Mouse (Mus musculus) forebrain, embryonic 12.5 days (tissue): ENCODE data around the gene Cenpp. TPM values are rescaled to one million over a fixed set of nuclear protein-coding genes. Genes with fewer than 3 reads are reported as not detected.

ENCODE experiments used
- ATAC-seq: fragments of 200-750 bp; cut with Nextera tagmentation; 2 replicates; pipeline ENCODE4 v1.8.0; 2017; ENCODE audit warnings: moderate TSS enrichment; ENCODE audit not compliant: low FRiP score
- H3K27ac ChIP-seq: fragments of 300-500 bp; sonication (generic); 2 replicates; pipeline ENCODE4 v1.5.1; 2016; ENCODE audit warnings: mild to moderate bottlenecking
- H3K27me3 ChIP-seq: fragments of 300-500 bp; sonication (generic); 2 replicates; pipeline ENCODE4 v1.6.1; 2016; ENCODE audit warnings: mild to moderate bottlenecking
- H3K36me3 ChIP-seq: fragments of 300-500 bp; sonication (generic); replicated peaks from 2 replicates; pipeline ENCODE4 v1.6.1; 2016; ENCODE audit warnings: mild to moderate bottlenecking
- H3K4me1 ChIP-seq: fragments of 300-500 bp; sonication (generic); 2 replicates; pipeline ENCODE4 v1.6.1; 2016
- H3K4me2 ChIP-seq: fragments of 300-500 bp; sonication (generic); 2 replicates; pipeline ENCODE4 v1.6.1; 2016; ENCODE audit warnings: mild to moderate bottlenecking, moderate library complexity
- H3K4me3 ChIP-seq: fragments of 300-500 bp; sonication (generic); replicated peaks from 2 replicates; pipeline ENCODE4 v1.5.1; 2016; ENCODE audit warnings: mild to moderate bottlenecking
- H3K9ac ChIP-seq: fragments of 300-500 bp; sonication (generic); 2 replicates; pipeline ENCODE4 v1.6.1; 2016; ENCODE audit warnings: mild to moderate bottlenecking
- H3K9me3 ChIP-seq: fragments of 300-500 bp; sonication (generic); 2 replicates; pipeline ENCODE4 v1.6.1; 2016
- WGBS: fragments of 180-500 bp; shearing (Covaris S2); methylation state at CpG from one replicate; pipeline ENCODE4 v1.1.7; 2016; 5-methylcytosine and 5-hydroxymethylcytosine counted together
- polyA plus RNA-seq: library from polyadenylated mRNA; unstranded; fragments of >200 nt; fragmentation: Nextera tagmentation; extraction: Ambion mirVana; gene quantifications from 2 replicates; pipeline ENCODE4 v1.2.1, GENCODE M21; 2016

Cenpp gene
- polyA plus RNA-seq, 1 experiment from 2014 or later = 30.7 TPM

DNA sequence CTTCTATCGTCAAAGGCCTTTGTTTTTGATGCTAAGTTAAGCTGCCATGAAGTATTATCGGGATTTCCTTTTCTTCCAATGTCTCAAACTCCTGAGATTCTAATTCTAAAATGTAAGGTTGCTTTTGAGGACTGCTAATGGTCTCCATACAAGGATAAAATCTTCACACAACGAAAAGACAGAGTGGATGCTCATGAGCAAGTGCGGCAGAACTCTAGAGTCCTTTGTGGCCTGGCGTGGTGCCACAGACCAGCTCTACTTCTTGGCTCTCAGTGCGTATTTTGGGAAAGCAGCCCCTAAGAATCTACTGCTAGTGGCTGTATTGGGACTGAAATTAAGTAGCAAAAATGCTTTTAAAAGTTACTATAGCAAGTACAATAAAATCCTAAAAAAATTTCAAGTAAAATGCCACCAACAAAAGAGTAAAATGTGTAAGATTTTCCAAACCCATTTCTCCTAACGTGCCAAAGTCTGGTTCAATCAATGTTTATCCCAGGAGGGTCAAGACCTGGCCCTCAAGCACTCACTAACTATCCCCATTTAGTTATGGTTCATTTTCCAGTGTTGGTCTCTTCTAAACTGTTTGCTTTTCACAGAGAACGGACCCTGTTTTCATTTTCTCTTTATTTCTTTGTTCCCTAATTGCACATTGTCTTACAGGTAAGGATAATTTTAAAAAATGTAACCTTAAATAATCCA, 68.1 kb downstream of the Cenpp start:
- no peak overlapping the region for H3K9ac ChIP-seq
- WGBS = 84% methylated on average over 8 of the region's 8 CpGs
- no peak for ATAC-seq

DNA sequence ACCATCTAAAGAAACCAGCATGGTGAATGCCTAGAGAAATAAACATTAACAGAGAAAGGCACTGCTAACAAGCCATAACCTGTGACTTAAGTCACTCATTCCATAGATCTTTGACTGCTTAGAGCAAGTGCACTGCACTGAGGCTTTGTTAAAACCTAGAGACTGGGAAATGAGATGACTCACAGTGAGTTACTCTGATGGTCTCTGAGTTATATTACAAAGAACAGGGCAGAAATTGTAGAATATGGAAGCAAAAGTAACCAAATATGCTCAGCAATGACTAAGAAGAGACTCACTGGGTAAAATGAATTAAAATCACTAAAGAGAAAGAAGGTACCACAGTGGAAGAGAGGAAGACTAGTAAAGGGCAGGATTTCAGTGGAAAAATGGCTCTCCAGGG, 68.7 kb downstream of the Cenpp start:
- Histone ChIP-seq H3K4me3 (no peak overlapping the region), H3K4me1 (no peaks in the 10 kb centered on the region), H3K36me3 (no peaks in the 10 kb centered on the region), H3K4me2 (no peak overlapping the region), H3K27me3 (no peaks in the 10 kb centered on the region), H3K27ac (no peak overlapping the region), H3K9ac (no peak overlapping the region), H3K9me3 (no peaks in the 10 kb centered on the region)
- no peak for ATAC-seq

More for the DNA sequence above, 68.1 kb downstream of the Cenpp start:
- Histone ChIP-seq H3K4me3 (no peak overlapping the region), H3K36me3 (no peaks in the 10 kb centered on the region), H3K9me3 (no peaks in the 10 kb centered on the region), H3K4me1 (no peaks in the 10 kb centered on the region), H3K27ac (no peak overlapping the region), H3K4me2 (no peak overlapping the region), H3K27me3 (no peaks in the 10 kb centered on the region)

- 79% methylated on average over 8 of the region's 8 CpGs for WGBS
- H3K9ac ChIP-seq = no peak within 1 kb of the TSS
- H3K4me2 ChIP-seq = no peak within 1 kb of the TSS
- ATAC-seq = no peak
- no peak within 1 kb of the TSS for H3K27ac ChIP-seq
- no peaks in the 10 kb centered on the region for H3K27me3 ChIP-seq
- no peaks in the 10 kb centered on the region for H3K4me1 ChIP-seq
- H3K9me3 ChIP-seq = no peaks in the 10 kb centered on the region
- no peak within 1 kb of the TSS for H3K4me3 ChIP-seq
- H3K36me3 ChIP-seq = no peaks in the 10 kb centered on the region
Observed at GRCm38 (mm10) chr13:49581541-49582530, 70.7 kb downstream of the Cenpp start, which contains the start of gene Omd. Gene Omd (plus strand): TSS chr13:49582462.

- WGBS = 89% methylated on average over 2 of the region's 2 CpGs
- H3K9me3 ChIP-seq = no peaks in the 10 kb centered on the region
- H3K4me2 ChIP-seq = no peak overlapping the region
- no peaks in the 10 kb centered on the region for H3K27me3 ChIP-seq
- H3K36me3 ChIP-seq = no peaks in the 10 kb centered on the region
- H3K27ac ChIP-seq = no peak overlapping the region
- ATAC-seq = no peak
- H3K9ac ChIP-seq = no peak overlapping the region
- no peak overlapping the region for H3K4me3 ChIP-seq
- H3K4me1 ChIP-seq = no peaks in the 10 kb centered on the region
Observed at GRCm38 (mm10) chr13:49571418-49571817, 81.2 kb downstream of the Cenpp start.

DNA sequence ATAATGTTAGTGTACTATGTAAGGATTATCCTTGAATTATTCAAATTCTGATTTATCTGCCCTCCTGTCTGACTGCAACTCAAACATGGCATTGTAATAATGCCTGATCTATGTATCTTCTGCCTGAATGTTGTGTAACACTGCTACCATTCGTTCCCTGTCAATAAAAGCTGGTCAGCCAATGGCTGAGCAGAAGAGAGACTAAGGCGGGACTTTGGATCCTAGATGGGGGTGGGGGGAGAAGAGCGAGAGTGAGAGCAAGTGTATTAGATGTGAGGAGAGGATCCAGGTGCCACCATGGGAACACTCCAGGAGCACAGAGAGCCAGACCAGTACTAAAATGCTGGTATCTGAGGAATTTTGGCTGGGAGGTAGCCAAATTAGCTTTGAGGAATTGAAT, 82.2 kb downstream of the Cenpp start:
- 74% methylated on average over 3 of the region's 3 CpGs for WGBS
- no peaks in the 10 kb centered on the region for H3K36me3 ChIP-seq
- H3K27me3 ChIP-seq = no peaks in the 10 kb centered on the region
- no peaks in the 10 kb centered on the region for H3K9me3 ChIP-seq
- no peak overlapping the region for H3K4me3 ChIP-seq
- H3K4me1 ChIP-seq = no peaks in the 10 kb centered on the region
- H3K9ac ChIP-seq = no peak overlapping the region
- no peak for ATAC-seq
- no peak overlapping the region for H3K27ac ChIP-seq
- H3K4me2 ChIP-seq = no peak overlapping the region

GRCm38 (mm10) chr13:49564347-49564746, 88.2 kb downstream of the Cenpp start:
- 76% methylated on average over 1 of the region's 1 CpGs for WGBS
- no peak for ATAC-seq

DNA sequence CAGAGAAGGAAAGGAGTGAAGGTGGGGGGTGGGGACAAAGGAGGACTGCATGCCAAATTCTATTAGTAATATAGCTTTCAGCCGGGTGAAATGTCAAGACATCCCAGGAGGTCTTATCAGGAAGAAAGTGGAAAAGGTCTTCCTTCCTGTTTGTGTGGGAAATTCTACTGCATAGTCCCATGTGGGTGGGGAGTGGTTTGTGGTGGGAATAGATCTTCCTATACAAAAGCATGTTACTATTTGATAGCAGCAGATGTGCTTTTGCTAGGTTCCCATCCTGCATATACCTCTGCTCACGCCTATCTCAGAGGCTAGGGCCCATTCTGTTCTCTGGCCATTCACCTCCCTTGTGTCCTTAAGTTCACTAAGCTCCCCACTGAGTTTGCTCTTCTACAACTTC, 91.7 kb downstream of the Cenpp start:
- H3K9me3 ChIP-seq = no peaks in the 10 kb centered on the region
- H3K4me3 ChIP-seq = no peak overlapping the region
- no peak overlapping the region for H3K27ac ChIP-seq
- H3K4me2 ChIP-seq = no peak overlapping the region
- WGBS = 74% methylated on average over 2 of the region's 2 CpGs
- no peak for ATAC-seq
- no peaks in the 10 kb centered on the region for H3K4me1 ChIP-seq
- H3K36me3 ChIP-seq = no peaks in the 10 kb centered on the region
- H3K9ac ChIP-seq = no peak overlapping the region
- no peaks in the 10 kb centered on the region for H3K27me3 ChIP-seq

More at GRCm38 (mm10) chr13:49564347-49564746, 88.2 kb downstream of the Cenpp start:
- H3K36me3 ChIP-seq = no peaks in the 10 kb centered on the region
- no peak overlapping the region for H3K9ac ChIP-seq
- no peak overlapping the region for H3K4me2 ChIP-seq
- H3K27ac ChIP-seq = no peak overlapping the region
- no peaks in the 10 kb centered on the region for H3K27me3 ChIP-seq
- H3K9me3 ChIP-seq = no peaks in the 10 kb centered on the region
- H3K4me1 ChIP-seq = no peaks in the 10 kb centered on the region
- H3K4me3 ChIP-seq = no peak overlapping the region

DNA sequence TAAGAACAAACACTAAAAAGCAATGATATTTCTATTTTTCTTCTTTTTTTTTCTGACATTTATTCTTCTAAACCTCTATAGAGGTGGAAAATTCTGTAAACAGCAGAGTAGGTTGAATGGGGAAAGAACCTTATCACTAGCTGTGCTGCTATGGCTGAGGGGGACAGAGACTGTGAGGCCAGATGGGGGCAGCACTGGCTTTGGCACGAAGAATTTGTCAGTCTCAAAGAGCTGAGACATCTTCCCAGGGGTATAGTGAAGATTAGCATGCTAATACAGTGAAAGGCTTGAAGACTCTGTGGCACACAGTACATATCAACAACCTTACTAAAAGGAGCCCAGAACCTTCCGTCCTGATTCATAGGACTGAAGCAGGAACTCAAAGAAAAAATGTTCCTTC, 93.4 kb downstream of the Cenpp start:
- no peak for ATAC-seq
- no peak overlapping the region for H3K27ac ChIP-seq
- no peak overlapping the region for H3K9ac ChIP-seq
- H3K36me3 ChIP-seq = no peaks in the 10 kb centered on the region
- H3K27me3 ChIP-seq = no peaks in the 10 kb centered on the region
- no peak overlapping the region for H3K4me3 ChIP-seq
- no peaks in the 10 kb centered on the region for H3K4me1 ChIP-seq
- H3K4me2 ChIP-seq = no peak overlapping the region
- 46% methylated on average over 2 of the region's 2 CpGs for WGBS
- H3K9me3 ChIP-seq = no peaks in the 10 kb centered on the region

DNA sequence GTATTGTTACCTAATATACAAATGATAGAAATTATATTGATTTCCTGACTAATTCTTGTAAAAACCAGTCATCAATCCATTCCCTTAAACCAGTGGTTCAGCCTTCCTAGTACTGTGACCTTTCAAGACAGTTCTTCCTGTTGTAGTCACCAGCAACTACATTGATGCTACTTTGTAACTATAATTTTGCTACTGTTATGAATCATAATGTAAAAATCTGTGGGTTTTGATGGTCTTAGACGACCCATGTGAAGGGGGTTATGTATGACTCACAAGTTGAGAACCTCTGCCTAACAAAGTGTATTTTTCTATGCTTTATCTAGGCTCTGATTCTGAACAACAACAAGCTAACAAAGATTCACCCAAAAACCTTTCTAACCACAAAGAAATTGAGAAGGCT, 95.7 kb downstream of the Cenpp start:
- H3K27ac ChIP-seq = no peak overlapping the region
- no peaks in the 10 kb centered on the region for H3K36me3 ChIP-seq
- H3K9me3 ChIP-seq = no peaks in the 10 kb centered on the region
- 81% methylated on average over 1 of the region's 1 CpGs for WGBS
- H3K27me3 ChIP-seq = no peaks in the 10 kb centered on the region
- no peak overlapping the region for H3K9ac ChIP-seq
- no peak overlapping the region for H3K4me3 ChIP-seq
- H3K4me1 ChIP-seq = no peaks in the 10 kb centered on the region
- no peak overlapping the region for H3K4me2 ChIP-seq
- no peak for ATAC-seq

DNA sequence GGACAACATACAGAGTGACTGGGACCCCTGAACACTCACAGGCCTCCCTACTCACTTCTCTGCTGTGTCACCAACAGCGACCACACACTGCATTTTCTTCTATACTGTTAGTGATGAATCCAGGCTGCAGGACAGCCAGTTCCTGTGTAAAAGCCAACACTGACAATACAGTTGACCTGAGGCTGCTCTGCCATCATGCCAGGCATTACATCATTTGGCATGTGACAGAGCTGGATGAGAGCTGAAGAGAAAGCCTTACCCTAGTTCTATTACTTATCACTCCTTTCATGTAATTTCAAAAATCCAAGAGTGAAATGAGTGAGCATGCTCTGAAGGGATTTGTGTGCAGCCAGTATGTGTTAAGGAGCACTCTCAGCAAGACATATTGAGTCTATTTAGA, 96.4 kb downstream of the Cenpp start:
- no peak overlapping the region for H3K27ac ChIP-seq
- ATAC-seq = no peak
- no peaks in the 10 kb centered on the region for H3K36me3 ChIP-seq
- H3K9ac ChIP-seq = no peak overlapping the region
- H3K4me3 ChIP-seq = no peak overlapping the region
- 81% methylated on average over 1 of the region's 1 CpGs for WGBS
- no peak overlapping the region for H3K4me2 ChIP-seq
- H3K27me3 ChIP-seq = no peaks in the 10 kb centered on the region
- no peaks in the 10 kb centered on the region for H3K9me3 ChIP-seq
- H3K4me1 ChIP-seq = no peaks in the 10 kb centered on the region

- 82% methylated on average over 5 of the region's 5 CpGs for WGBS
Observed at GRCm38 (mm10) chr13:49554519-49554918, 98.1 kb downstream of the Cenpp start.

DNA sequence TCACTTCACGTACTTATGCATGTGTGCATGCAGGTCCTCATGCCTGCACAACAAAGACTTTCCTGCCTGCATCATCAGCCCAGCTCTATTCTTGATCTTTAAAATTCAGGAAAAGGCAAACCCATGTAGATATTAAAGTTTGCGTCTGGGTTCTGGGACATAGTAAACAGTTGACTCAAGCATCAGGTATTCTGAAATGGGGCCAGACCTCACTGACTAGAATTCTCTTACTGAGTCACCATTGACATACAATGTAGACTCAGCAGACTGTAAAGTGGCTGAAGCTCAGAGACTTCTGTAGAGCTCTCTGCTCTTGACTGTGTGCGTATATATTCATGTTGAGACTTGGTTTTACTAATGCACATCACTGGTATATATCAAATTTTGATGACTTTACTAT, 103.0 kb downstream of the Cenpp start:
- no peak for ATAC-seq

More at GRCm38 (mm10) chr13:49554519-49554918, 98.1 kb downstream of the Cenpp start:
- Histone ChIP-seq H3K27me3 (no peaks in the 10 kb centered on the region), H3K4me1 (no peaks in the 10 kb centered on the region), H3K4me3 (no peak overlapping the region), H3K9me3 (no peaks in the 10 kb centered on the region), H3K27ac (no peak overlapping the region), H3K9ac (no peak overlapping the region), H3K36me3 (no peaks in the 10 kb centered on the region), H3K4me2 (no peak overlapping the region)
- no peak for ATAC-seq

More for the DNA sequence above, 103.0 kb downstream of the Cenpp start:
- H3K9me3 ChIP-seq = no peaks in the 10 kb centered on the region
- H3K4me3 ChIP-seq = no peak overlapping the region
- H3K9ac ChIP-seq = no peak overlapping the region
- no peaks in the 10 kb centered on the region for H3K36me3 ChIP-seq
- no peak overlapping the region for H3K27ac ChIP-seq
- 97% methylated on average over 3 of the region's 3 CpGs for WGBS
- H3K27me3 ChIP-seq = no peaks in the 10 kb centered on the region
- H3K4me1 ChIP-seq = no peaks in the 10 kb centered on the region
- no peak overlapping the region for H3K4me2 ChIP-seq
